Mouse (Mus musculus) embryonic facial prominence, embryonic 13.5 days (tissue): ENCODE measurements around the gene Rab6a. TPM values are rescaled to one million over a fixed set of nuclear protein-coding genes. Genes with fewer than 3 reads are reported as not detected.
"Not testable (repeated sequence)": the region's sequence is repeated elsewhere in the genome, so short reads cannot be mapped to it uniquely, and the experiment has no call there.

Experiments
- ATAC-seq: fragments of 200-750 bp; cut with Nextera tagmentation; 2 replicates; pipeline ENCODE4 v1.8.0; 2017; ENCODE audit warnings: low read depth; ENCODE audit not compliant: insufficient number of reproducible peaks, insufficient read depth, low FRiP score, low TSS enrichment
- H3K27ac ChIP-seq: fragments of 300-500 bp; sonication (generic); 2 replicates; pipeline ENCODE4 v1.5.1; 2015; ENCODE audit warnings: moderate library complexity, mild to moderate bottlenecking, inconsistent platforms
- H3K27me3 ChIP-seq: fragments of 300-500 bp; sonication (generic); 2 replicates; pipeline ENCODE4 v1.6.1; 2015; ENCODE audit warnings: mild to moderate bottlenecking, inconsistent platforms
- H3K36me3 ChIP-seq: fragments of 300-500 bp; sonication (generic); 2 replicates; pipeline ENCODE4 v1.6.1; 2015; ENCODE audit warnings: mild to moderate bottlenecking, inconsistent platforms
- H3K4me1 ChIP-seq: fragments of 300-500 bp; sonication (generic); 2 replicates; pipeline ENCODE4 v1.6.1; 2015; ENCODE audit warnings: inconsistent platforms
- H3K4me2 ChIP-seq: fragments of 300-500 bp; sonication (generic); 2 replicates; pipeline ENCODE4 v1.6.1; 2015; ENCODE audit warnings: moderate library complexity, mild to moderate bottlenecking, inconsistent platforms
- H3K4me3 ChIP-seq: fragments of 300-500 bp; sonication (generic); 2 replicates; pipeline ENCODE4 v1.5.1; 2015; ENCODE audit warnings: mild to moderate bottlenecking, inconsistent platforms
- H3K9ac ChIP-seq: fragments of 300-500 bp; sonication (generic); 2 replicates; pipeline ENCODE4 v1.6.1; 2015; ENCODE audit warnings: mild to moderate bottlenecking, inconsistent platforms
- H3K9me3 ChIP-seq: fragments of 300-500 bp; sonication (generic); 2 replicates; pipeline ENCODE4 v1.6.1; 2016; ENCODE audit warnings: inconsistent platforms
- WGBS: fragments of 180-500 bp; shearing (Covaris S2); methylation state at CpG from one replicate; pipeline ENCODE4 v1.1.7; 2015; ENCODE audit warnings: mixed read lengths; 5-methylcytosine and 5-hydroxymethylcytosine counted together
- polyA plus RNA-seq: library from polyadenylated mRNA; unstranded; fragments of >200 nt; fragmentation: Nextera tagmentation; extraction: Ambion mirVana; gene quantifications from 2 replicates; pipeline ENCODE4 v1.2.1, GENCODE M21; 2015

Gene Rab6a
- 98.9 and 100 TPM in 2 replicates for polyA plus RNA-seq

DNA sequence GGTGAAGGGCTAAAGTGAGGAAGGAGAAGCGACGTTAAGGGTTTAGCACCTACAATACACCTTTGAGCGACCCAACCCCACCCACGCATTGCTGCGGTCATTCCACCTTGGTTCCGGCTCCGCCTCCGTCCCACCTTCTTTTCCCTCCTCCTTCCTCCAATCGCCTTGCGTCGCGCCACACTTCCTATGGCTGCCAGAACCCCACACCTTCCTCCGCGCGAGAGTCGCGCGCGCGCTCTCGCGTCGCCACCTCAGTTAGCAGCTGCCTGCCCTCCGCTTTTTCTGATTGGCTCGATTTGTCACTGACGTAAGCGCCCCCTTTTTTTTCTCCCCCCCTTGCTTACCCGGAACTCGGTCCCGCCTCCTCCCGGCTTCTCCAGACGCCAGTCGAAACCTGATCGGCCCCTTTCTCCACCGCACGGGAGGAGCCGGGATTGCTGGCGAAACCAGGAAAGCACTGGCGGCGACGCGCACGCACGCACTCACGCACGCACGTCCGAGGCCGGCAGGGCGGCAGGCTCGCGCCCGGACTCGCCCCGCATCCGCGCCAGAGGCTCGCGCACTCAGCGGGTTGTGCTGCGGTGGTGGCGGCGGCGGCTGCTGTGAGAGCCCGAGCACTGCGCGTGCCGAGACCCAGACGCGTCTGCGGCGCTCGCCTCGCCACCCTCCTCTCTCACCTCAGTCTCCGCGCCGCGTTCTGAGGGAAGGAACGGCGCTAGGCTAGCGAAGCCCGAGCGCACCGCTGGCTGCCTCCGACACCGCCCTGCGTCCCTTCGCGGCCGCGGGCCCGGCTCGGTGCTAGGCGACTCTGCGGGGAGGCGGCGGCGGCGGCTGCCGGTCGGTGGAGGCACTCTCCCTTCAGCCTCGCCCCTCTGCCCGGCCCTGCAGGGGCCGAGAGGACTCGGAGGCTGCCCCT, at the start of gene Rab6a:
Rab6a (plus strand) TSS at position 197 of the 916 bp plus-strand sequence.
- Histone ChIP-seq H3K4me1 (peaks cover 8% of the 10 kb centered on the region), H3K9me3 (no peaks in the 10 kb centered on the region), H3K4me3 (peak within 1 kb of the TSS; percentile 99), H3K27ac (peak within 1 kb of the TSS; percentile 99), H3K4me2 (peak within 1 kb of the TSS; percentile 66), H3K9ac (peak within 1 kb of the TSS; percentile 99), H3K27me3 (no peaks in the 10 kb centered on the region), H3K36me3 (no peaks in the 10 kb centered on the region)
- peak; percentile 96 for ATAC-seq
- under 1% methylated on average over 99 of the region's 105 CpGs for WGBS

- Histone ChIP-seq H3K9ac (no peak overlapping the region), H3K4me3 (no peak overlapping the region), H3K4me2 (no peak overlapping the region), H3K27ac (no peak overlapping the region), H3K36me3 (0 out of 2 replicates have a peak, but pooled peaks cover 2% of the 10 kb centered on the region), H3K4me1 (peaks cover 11% of the 10 kb centered on the region), H3K27me3 (no peaks in the 10 kb centered on the region), H3K9me3 (no peaks in the 10 kb centered on the region)
- WGBS, result 77% methylated on average over 4 of the region's 4 CpGs
- no peak for ATAC-seq
These were observed 47.9 kb upstream of the Rab6a start for GRCm38 (mm10) chr7:100559331-100559730.

DNA sequence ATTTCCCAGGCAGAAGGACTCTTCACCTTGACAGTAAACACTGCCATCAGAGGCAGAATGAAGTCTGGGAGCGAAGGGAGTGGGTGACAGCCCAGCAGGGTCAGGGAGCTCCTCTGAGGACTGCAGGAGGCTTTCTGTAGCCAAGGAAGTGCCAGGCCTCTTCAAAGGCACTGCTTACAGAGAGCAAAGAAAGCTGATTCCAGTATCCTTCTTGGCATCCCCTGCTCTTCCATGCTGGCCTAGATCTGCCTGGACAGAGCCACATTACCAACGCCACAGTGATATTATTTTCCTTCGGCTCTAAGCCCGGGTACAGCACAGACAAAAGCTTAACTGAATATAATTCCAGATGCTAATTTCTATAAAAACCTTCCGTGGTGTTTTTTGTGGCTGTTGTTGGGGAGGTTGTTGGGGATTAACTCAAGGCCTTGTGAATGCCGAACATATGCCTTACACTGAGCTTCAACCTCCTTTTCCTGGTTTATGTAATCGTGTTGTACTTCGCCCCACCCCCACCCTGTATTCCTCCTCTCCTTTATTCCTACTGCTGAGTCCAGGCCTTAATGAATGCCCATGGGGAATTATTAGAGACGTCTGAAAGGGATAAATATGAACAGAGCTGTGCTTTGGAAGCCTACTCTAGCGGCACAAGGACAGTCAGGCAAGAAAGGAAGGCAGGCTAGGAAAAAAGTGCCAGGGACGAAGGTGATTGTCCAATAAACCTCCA, 45.2 kb upstream of the Rab6a start:
- H3K27me3 ChIP-seq, result no peaks in the 10 kb centered on the region
- no peaks in the 10 kb centered on the region for H3K9me3 ChIP-seq
- H3K4me2 ChIP-seq, result no peak overlapping the region
- no peak overlapping the region for H3K4me3 ChIP-seq
- H3K4me1 ChIP-seq, result no peaks in the 10 kb centered on the region; the same call in 1 of the 2 replicates
- ATAC-seq, result no peak
- no peak overlapping the region for H3K9ac ChIP-seq
- peaks cover 10% of the 10 kb centered on the region; the same call in 1 of the 2 replicates for H3K36me3 ChIP-seq
- 63% methylated on average over 11 of the region's 11 CpGs for WGBS
- H3K27ac ChIP-seq, result peak overlapping the region; percentile 14

GRCm38 (mm10) chr7:100567238-100567637, 40.0 kb upstream of the Rab6a start:
- H3K9ac ChIP-seq, H3K27me3 ChIP-seq, ATAC-seq, H3K4me2 ChIP-seq, H3K4me3 ChIP-seq, H3K4me1 ChIP-seq, H3K27ac ChIP-seq, H3K9me3 ChIP-seq: not testable (repeated sequence)
- whole genome bisulfite sequencing, result 73% methylated on average over 5 of the region's 5 CpGs
- peaks cover 29% of the 10 kb centered on the region for H3K36me3 ChIP-seq

- no peaks in the 10 kb centered on the region for H3K27me3 ChIP-seq
- ATAC-seq, result no peak
- peaks cover 32% of the 10 kb centered on the region for H3K36me3 ChIP-seq
- H3K9ac ChIP-seq, result no peak overlapping the region
- 0 out of 2 replicates have a peak, but pooled peaks cover 2% of the 10 kb centered on the region for H3K9me3 ChIP-seq
- no peaks in the 10 kb centered on the region for H3K4me1 ChIP-seq
- H3K27ac ChIP-seq, result no peak overlapping the region
- no peak overlapping the region for H3K4me3 ChIP-seq
- H3K4me2 ChIP-seq, result no peak overlapping the region
These were observed 37.3 kb upstream of the Rab6a start for GRCm38 (mm10) chr7:100569907-100570306.

GRCm38 (mm10) chr7:100570930-100571715, 36.1 kb upstream of the Rab6a start:
- Histone ChIP-seq H3K4me1 (no peaks in the 10 kb centered on the region), H3K9ac (no peak overlapping the region), H3K27ac (no peak overlapping the region), H3K36me3 (peaks cover 29% of the 10 kb centered on the region), H3K4me2 (no peak overlapping the region), H3K9me3 (0 out of 2 replicates have a peak, but pooled peaks cover 2% of the 10 kb centered on the region), H3K27me3 (no peaks in the 10 kb centered on the region), H3K4me3 (no peak overlapping the region)
- ATAC-seq, result no peak
- 77% methylated on average over 3 of the region's 3 CpGs for whole genome bisulfite sequencing

GRCm38 (mm10) chr7:100572061-100572460, 35.1 kb upstream of the Rab6a start:
- H3K4me1 ChIP-seq, result no peaks in the 10 kb centered on the region
- no peak overlapping the region for H3K9ac ChIP-seq
- WGBS, result 80% methylated on average over 4 of the region's 4 CpGs
- no peak overlapping the region for H3K4me3 ChIP-seq
- no peak for ATAC-seq
- no peaks in the 10 kb centered on the region for H3K27me3 ChIP-seq
- no peak overlapping the region for H3K4me2 ChIP-seq
- no peak overlapping the region for H3K27ac ChIP-seq
- H3K36me3 ChIP-seq, result peaks cover 29% of the 10 kb centered on the region
- H3K9me3 ChIP-seq, result 0 out of 2 replicates have a peak, but pooled peaks cover 2% of the 10 kb centered on the region

- Histone ChIP-seq H3K4me2 (no peak overlapping the region), H3K4me1 (no peaks in the 10 kb centered on the region), H3K36me3 (peaks cover 24% of the 10 kb centered on the region), H3K27me3 (no peaks in the 10 kb centered on the region), H3K9me3 (no peaks in the 10 kb centered on the region), H3K27ac (no peak overlapping the region), H3K4me3 (no peak overlapping the region), H3K9ac (no peak overlapping the region)
- WGBS, result 71% methylated on average over 4 of the region's 4 CpGs
- ATAC-seq, result no peak
These were observed 34.5 kb upstream of the Rab6a start for GRCm38 (mm10) chr7:100572704-100573103.

DNA sequence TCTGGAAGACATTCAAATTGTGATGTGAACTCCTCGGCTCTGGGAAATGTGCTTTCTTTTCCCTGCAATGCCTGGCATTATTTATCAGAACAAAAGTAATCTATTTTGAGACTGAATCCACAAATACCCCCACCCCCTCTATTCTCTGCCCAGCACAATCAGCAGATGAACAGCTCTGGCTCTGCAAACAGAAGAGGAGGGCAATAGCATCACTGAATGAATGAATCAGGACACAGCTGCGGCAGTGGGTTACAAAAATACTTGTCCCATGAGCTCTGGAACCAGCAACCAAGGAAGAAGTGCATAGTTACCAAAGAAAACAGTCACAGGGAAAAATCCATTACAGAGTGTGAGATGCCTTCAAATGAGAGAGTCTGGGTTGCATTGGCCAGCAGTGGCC, 28.4 kb upstream of the Rab6a start:
- Histone ChIP-seq H3K4me3 (no peak overlapping the region), H3K4me1 (peaks cover 3% of the 10 kb centered on the region; the same call in 1 of the 2 replicates), H3K9me3 (no peaks in the 10 kb centered on the region), H3K36me3 (peaks cover 6% of the 10 kb centered on the region; the same call in 1 of the 2 replicates), H3K27ac (no peak overlapping the region), H3K27me3 (no peaks in the 10 kb centered on the region), H3K4me2 (no peak overlapping the region), H3K9ac (no peak overlapping the region)
- 83% methylated on average over 2 of the region's 2 CpGs for WGBS
- ATAC-seq, result no peak

DNA sequence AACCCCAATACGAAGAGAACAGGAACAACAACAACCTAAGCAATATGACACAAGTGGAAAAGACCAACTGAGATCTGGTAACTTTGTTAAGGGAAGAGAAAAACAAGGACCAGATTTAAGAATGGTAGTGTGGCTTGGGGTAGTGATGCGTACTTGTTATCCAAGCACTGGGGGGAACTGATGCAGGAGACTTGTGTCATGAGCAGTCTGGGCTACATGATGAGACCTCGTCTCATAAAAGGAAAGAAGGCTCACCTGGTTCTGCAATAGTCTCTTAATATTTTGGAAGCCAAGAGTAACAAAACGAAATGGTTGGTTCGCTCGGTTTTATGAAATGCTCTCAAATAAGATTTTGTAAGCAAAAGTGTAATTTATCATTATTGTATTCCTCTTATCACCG, 25.0 kb upstream of the Rab6a start:
- H3K9ac ChIP-seq, result peak overlapping the region; percentile 80
- peak overlapping the region; percentile 55 for H3K4me3 ChIP-seq
- H3K27ac ChIP-seq, result no peak overlapping the region
- no peaks in the 10 kb centered on the region for H3K27me3 ChIP-seq
- no peaks in the 10 kb centered on the region for H3K36me3 ChIP-seq
- H3K4me2 ChIP-seq, result peak overlapping the region; percentile 67
- peaks cover 3% of the 10 kb centered on the region; the same call in 1 of the 2 replicates for H3K4me1 ChIP-seq
- no peaks in the 10 kb centered on the region for H3K9me3 ChIP-seq
- ATAC-seq, result no peak
- 43% methylated on average over 7 of the region's 7 CpGs for WGBS

DNA sequence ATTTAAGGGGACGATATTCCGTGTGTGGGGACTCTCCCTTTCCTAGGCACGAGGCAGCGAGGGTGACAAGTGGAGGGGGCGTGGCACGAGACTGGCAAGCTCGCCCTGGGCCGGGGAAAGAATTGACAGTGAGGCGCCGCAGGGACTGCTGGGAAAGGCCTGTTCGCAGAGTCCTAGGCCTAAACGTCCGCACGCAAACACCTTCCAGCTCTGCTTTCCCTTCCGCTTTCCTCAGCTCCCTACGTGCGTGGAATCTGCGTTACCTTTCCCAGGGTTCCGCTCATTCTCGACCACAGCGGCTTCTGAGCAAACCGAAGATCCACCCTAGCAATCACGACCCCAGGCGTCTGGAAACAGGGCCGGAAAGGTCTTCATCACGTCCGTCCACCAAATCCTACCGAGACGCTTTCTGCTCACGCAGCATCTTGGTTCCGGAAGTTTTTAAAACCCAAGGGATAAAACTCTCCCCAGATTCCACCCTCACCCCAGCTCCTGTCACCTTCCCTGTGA, 24.4 kb upstream of the Rab6a start:
- H3K27me3 ChIP-seq, result no peaks in the 10 kb centered on the region
- peaks cover 3% of the 10 kb centered on the region; the same call in 1 of the 2 replicates for H3K4me1 ChIP-seq
- peak overlapping the region; percentile 55 for H3K4me3 ChIP-seq
- peak overlapping the region; percentile 67 for H3K4me2 ChIP-seq
- peak overlapping the region; percentile 89 for H3K27ac ChIP-seq
- ATAC-seq, result 0 out of 2 replicates have a peak, but pooled peaks have one; percentile 32
- under 1% methylated on average over 31 of the region's 31 CpGs for WGBS
- H3K9me3 ChIP-seq, result no peaks in the 10 kb centered on the region
- peak overlapping the region; percentile 80 for H3K9ac ChIP-seq
- H3K36me3 ChIP-seq, result no peaks in the 10 kb centered on the region
